Mouse (Mus musculus) granulocyte monocyte progenitor cell, adult 5-6 weeks (primary cell): ENCODE results near the gene Smad5. TPM values are rescaled to one million over a fixed set of nuclear protein-coding genes. Genes with fewer than 3 reads are reported as not detected.

Experiments used
- ATAC-seq: replicated peaks from 2 replicates; pipeline ENCODE4 v1.8.0; 2016; ENCODE audit warnings: mild to moderate bottlenecking, moderate TSS enrichment, inconsistent platforms; ENCODE audit not compliant: poor library complexity, severe bottlenecking
- total RNA-seq, 2 experiments: library from RNA; stranded (forward) in 1 of 2; stranded (reverse) in 1 of 2; fragments of 200-712, 200-1000 nt in 1 of 2; fragments of >200 nt in 1 of 2; fragmentation: Nextera tagmentation in 1 of 2; gene quantifications; 2 replicates each; pipeline ENCODE4 v1.2.3; 2014 to 2017

Smad5 gene
- total RNA-seq (2014; fragmentation: Nextera tagmentation), result 45.7 and 52.0 TPM in 2 replicates
- total RNA-seq (2017), result 27.1 and 28.1 TPM in 2 replicates

- peak; percentile 72 for ATAC-seq
Measured at GRCm38 (mm10) chr13:56702469-56703221, at the start of gene Smad5. Gene Smad5, plus strand, starts transcription at chr13:56703010.

DNA sequence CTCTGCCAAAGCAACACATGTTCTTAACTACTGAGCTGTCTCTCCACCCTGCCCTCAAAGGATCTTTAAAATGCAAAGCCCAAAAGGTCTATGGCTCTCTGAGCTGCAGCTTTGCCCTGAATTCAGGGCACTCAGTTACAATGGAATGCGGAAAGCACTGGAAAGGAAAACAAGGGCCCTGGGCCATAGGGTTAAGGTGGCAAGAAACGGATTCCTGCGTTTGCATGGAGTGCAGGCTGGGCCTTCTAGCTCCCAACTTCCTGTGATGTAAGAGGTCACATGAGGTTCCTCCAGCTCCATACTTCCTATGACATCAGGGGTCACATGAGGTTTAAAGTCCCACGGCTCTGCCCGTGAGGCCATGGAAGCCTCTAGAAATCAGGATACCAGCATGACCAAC lies 48.6 kb upstream of the Smad5 start:
- no peak for ATAC-seq

- ATAC-seq, result peak; percentile 81
Measured at GRCm38 (mm10) chr13:56657946-56658512, 44.8 kb upstream of the Smad5 start.

DNA sequence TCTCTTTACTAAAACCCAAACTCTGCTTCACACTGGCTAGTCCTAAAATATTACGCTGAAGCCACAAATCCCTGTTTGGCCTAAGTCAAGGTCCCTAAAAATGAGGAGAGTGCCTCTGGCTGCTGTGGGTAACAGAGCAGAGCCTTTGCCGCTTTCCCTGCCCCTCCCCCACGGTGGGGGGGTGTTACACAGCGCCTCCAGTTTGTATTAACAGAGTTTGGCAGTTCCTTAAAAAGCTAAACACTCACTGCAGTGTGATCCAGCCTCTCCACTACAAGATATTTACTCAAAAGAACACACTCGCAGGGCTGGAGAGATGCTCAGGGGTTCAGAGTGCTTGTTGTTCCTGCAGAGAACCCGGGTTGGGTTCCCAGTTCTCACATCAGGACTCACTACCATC lies 43.9 kb upstream of the Smad5 start:
- no peak for ATAC-seq

DNA sequence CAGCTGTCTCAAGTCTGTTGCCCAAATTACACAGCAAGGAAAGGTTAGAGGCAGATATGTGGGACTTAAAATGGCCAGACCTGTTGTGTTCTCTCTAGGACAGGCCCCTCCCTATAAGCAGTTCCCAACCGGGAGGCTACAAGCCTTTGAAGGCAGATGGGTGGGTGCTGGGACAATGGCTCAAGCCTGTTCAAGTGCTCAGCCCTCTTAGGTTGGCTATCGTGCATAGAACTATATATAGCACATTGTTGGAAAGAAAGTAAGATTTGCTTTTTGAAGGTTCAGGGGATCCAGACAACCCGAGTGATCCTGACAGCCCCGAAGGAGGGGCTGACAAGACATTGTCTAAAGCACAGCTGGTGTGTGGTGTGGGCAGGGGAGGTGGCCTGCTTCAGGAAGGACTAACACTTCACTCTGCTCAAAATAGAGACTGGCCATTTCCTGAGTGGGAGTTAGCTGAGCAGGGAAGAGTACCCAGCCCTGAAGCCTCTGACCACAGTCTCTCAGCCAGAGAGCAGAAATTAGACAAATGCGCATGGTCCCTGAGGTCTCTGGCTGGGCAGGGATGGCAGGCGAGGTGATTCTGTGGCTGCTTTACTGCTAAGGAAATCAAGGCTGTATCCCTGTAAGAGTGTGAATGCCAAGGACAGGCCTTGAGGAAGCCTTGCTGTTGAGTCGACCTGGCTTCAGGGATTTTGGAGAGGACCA lies 40.7 kb upstream of the Smad5 start:
- ATAC-seq, result no peak

GRCm38 (mm10) chr13:56664256-56665170 lies 38.3 kb upstream of the Smad5 start:
- ATAC-seq, result no peak

GRCm38 (mm10) chr13:56671206-56671605 lies 31.6 kb upstream of the Smad5 start:
- ATAC-seq, result no peak

DNA sequence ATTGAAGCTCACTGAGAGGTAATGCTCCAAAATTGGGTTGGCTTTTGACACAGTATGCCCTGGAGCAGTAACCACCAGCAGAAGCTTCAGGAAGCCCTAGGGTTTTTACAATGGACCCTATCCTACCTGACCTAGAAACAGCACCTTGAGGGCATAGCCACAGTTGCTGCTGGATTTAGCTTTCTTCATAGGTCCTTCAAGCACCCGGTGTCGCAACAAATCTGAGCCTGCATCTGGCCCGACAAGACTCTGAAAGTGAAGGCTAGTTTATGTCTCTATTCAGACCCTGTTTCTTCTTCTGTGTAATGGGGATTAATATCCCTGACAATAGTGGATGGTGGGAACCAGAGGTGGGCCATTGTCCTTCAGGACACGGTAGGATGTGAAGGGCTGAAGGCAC lies 25.1 kb upstream of the Smad5 start:
- no peak for ATAC-seq

DNA sequence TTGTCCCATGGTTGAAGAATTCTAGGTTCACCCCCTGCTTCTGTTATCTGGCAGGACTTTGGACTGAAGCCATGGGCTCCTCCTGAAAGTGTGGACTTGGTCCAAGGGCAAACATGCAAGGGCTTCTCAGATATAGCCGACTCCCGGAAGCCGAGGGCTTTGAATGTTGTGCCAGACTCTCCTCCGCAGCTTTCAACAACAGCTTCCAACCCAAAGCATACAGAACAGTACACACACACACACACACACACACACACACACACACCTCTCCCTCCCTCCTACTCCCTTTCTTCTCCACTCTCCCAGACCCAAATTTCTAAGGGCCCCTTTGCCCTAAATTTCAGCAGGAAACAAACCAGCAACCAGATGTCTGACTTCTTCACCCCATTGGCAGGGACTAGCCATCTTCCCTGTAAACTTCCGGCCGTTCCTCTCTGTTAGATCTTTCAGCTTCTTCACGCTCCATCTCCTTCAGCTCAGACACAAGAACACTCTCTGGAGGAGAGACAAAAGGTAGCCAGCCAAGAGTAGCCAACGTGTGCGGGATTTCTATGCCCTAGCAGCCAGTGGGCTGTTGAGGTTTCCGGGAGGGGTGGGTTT lies 24.5 kb upstream of the Smad5 start:
- no peak for ATAC-seq

DNA sequence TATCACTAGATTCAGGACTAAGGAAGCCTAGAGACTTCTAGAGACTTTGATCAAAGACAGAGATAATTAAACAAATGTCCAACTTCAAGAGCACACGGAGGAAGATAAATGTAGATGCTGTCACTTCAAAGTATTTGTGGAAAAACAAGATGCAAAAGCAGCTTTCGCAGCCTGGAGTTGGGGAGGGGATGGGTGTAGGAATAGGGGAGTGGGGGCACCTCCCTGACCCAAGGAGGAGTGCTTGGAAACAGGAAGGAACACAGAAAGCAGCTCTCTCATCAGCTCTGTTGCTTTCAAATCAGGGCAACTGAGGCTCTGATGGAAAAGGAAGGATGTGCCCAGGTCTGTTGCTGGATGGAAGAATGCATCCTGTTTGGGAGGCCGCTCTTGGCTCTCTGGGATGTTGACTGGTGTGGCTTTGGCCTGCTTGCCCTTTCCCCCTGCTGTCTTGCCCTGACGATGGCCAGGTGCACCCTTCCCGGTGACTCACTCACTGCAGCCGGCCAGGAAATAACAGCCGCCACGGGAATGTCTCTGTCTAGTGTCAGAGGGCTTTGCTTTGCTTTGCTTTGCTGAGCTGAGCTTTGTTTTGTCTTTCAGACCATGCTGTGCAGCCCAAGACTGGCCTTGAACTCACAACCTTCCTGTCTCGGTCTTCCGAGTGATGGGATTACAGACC lies 23.8 kb upstream of the Smad5 start:
- ATAC-seq, result no peak

GRCm38 (mm10) chr13:56681924-56682323 lies 20.9 kb upstream of the Smad5 start:
- no peak for ATAC-seq

DNA sequence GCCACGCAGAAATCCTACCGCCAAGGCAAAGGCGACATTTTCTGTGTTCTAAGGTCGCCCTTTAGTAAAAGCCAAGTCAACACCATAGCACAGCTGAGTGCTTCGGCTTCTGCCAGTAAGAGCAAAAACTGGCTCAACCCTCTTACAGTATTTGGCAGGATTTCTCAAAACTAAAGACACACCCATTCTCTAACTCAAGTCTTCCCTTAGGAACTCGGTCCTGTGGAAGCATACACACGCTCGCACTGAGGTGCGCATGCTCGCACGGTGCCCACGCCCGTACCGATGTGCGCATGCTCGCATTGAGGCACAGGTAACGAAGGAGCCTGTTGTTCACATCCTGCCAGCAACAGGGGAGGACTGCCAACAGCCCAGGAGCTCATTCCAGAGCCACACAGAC lies 20.5 kb upstream of the Smad5 start:
- ATAC-seq, result no peak

DNA sequence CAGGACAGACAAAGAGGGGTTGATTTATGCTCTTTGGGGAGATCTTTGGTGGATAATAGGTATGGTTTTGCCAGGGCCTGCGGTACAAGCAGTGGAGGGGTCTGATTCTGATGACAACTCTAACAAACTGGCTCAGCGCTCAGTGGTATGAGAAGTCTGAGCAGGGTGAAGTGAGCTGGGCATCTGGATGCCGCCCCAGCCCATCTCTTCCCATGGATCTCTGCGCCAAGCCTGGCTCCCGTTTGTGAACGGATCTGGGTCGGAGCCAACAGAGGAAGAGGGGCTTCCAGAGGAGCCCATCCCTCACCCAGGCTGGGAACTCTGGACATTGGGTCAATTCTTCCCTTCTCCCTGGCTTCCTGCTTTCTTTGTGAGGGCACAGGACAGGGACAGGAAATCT lies 19.5 kb upstream of the Smad5 start:
- no peak for ATAC-seq

DNA sequence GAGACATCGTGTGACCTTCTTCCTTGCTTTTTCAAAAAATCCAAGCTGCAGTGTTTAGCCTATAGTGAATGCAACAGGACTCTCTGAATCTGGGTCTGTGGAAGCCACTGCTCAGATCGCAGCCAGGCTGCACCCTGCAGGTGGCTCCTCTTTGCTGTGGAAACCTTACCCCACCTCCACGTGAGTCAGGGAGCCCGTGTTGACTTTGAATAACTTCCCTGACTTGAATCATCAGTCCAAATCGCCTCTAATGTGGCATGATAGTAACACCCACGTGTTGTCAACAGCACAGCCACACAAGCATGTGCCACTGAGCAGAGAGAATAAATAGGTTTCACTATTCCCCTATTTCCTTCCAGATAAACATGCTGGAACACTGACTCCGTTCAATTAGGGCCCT lies 10.8 kb upstream of the Smad5 start:
- ATAC-seq, result no peak

GRCm38 (mm10) chr13:56692644-56693043 lies 10.2 kb upstream of the Smad5 start:
- no peak for ATAC-seq

GRCm38 (mm10) chr13:56695701-56696100 lies 7.1 kb upstream of the Smad5 start:
- no peak for ATAC-seq

GRCm38 (mm10) chr13:56696699-56697098 lies 6.1 kb upstream of the Smad5 start:
- ATAC-seq, result no peak; the same call in 1 of the 2 replicates

- ATAC-seq, result no peak
Measured at GRCm38 (mm10) chr13:56697171-56697570, 5.6 kb upstream of the Smad5 start.

DNA sequence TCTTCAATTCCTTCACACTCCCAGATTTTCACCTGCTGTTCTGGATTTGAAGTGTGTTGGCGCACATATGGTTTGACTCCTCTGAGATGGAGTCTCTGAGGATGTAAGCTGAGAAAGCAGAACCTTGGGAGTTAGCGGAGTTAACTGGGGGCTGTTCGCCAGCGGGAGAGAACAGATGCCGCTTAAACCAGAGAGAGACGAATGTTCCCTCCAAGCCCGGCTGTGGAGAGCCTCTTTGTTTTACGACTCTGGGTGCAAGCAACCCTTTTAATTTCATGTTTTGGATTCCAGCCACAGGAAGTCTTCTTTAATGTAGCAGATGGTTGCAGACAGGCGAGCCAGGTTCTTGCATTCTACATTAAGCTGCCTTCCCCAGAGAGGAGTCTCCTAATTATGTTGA lies 4.4 kb upstream of the Smad5 start:
- ATAC-seq, result no peak

GRCm38 (mm10) chr13:56699370-56699769 lies 3.4 kb upstream of the Smad5 start:
- ATAC-seq, result no peak
